Mouse (Mus musculus) intestine, postnatal 0 days (tissue): Measurements from ENCODE around the gene Tns1. TPM values are rescaled to one million over a fixed set of nuclear protein-coding genes. Genes with fewer than 3 reads are reported as not detected.

Experiments
- ATAC-seq: fragments of 200-750 bp; cut with Nextera tagmentation; 2 replicates; pipeline ENCODE4 v1.8.0; 2017; ENCODE audit warnings: mild to moderate bottlenecking, moderate TSS enrichment, moderate library complexity
- H3K27ac ChIP-seq: fragments of 300-500 bp; sonication (generic); 2 replicates; pipeline ENCODE4 v1.5.1; 2014; ENCODE audit warnings: mild to moderate bottlenecking, low read depth, low read length, moderate library complexity
- H3K27me3 ChIP-seq: fragments of 300-500 bp; sonication (generic); replicated peaks from 2 replicates; pipeline ENCODE4 v1.6.1; 2014; ENCODE audit warnings: low read length, mixed read lengths; ENCODE audit not compliant: control insufficient read depth, insufficient read depth
- H3K36me3 ChIP-seq: fragments of 300-500 bp; sonication (generic); 2 replicates; pipeline ENCODE4 v1.6.1; 2014; ENCODE audit warnings: mild to moderate bottlenecking, moderate library complexity; ENCODE audit not compliant: control insufficient read depth, insufficient read depth
- H3K4me1 ChIP-seq: fragments of 300-500 bp; sonication (generic); replicated peaks from 2 replicates; pipeline ENCODE4 v1.6.1; 2014; ENCODE audit warnings: antibody characterized with exemption, low read length, mixed read lengths; ENCODE audit not compliant: control insufficient read depth, insufficient read depth
- H3K4me2 ChIP-seq: fragments of 300-500 bp; sonication (generic); replicated peaks from 2 replicates; pipeline ENCODE4 v1.6.1; 2014; ENCODE audit warnings: low read depth, mild to moderate bottlenecking, moderate library complexity
- H3K4me3 ChIP-seq: fragments of 300-500 bp; sonication (generic); 2 replicates; pipeline ENCODE4 v1.5.1; 2014; ENCODE audit warnings: low read depth, low read length
- H3K9ac ChIP-seq: fragments of 300-500 bp; sonication (generic); 2 replicates; pipeline ENCODE4 v1.6.1; 2014; ENCODE audit warnings: mild to moderate bottlenecking, low read depth, low read length
- H3K9me3 ChIP-seq: fragments of 300-500 bp; sonication (generic); 2 replicates; pipeline ENCODE4 v1.6.1; 2016; ENCODE audit warnings: mixed run types; ENCODE audit not compliant: control insufficient read depth
- CTCF ChIP-seq: sonication (generic); IDR thresholded peaks from 2 replicates; pipeline ENCODE4 v1.5.1; 2016; ENCODE audit warnings: low read depth, mild to moderate bottlenecking, control low read depth, antibody characterized with exemption, moderate library complexity
- WGBS: fragments of 180-500 bp; shearing (Covaris S2); extraction: QIAGEN DNeasy Blood & Tissue Kit; methylation state at CpG from one replicate; pipeline ENCODE4 v1.1.7; 2014; 5-methylcytosine and 5-hydroxymethylcytosine counted together
- polyA plus RNA-seq: library from polyadenylated mRNA; unstranded; fragments of >200 nt; fragmentation: Nextera tagmentation; extraction: Ambion mirVana; gene quantifications from 2 replicates; pipeline ENCODE4 v1.2.1, GENCODE M21; 2015

The Tns1 gene
- polyA plus RNA-seq, 1 experiment from 2014 or later: 21.5 TPM

DNA sequence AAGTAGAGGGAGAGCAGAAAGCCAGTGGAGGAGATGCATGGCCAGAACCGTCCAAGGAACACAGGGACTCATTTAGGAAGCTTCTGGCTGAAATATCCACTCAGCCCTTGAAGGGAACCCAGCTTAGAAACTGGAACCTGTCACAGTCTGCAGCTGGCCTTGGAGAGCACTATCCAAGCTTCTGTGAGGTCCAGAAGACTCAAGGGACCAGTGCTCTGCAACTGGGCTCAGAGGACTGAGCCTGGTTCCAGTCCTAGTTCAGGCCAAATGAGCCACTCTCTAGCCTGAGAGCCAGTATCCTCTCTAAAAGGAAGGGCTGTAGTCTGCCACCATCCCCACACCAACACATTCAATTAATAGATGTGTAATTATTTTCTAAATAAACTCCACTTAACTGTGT is 35.7 kb downstream of the Tns1 start:
- H3K4me3 ChIP-seq: no peak overlapping the region
- H3K27me3 ChIP-seq: no peaks in the 10 kb centered on the region
- 82% methylated on average over 1 of the region's 1 CpGs for WGBS
- no peak overlapping the region for H3K9ac ChIP-seq
- H3K4me1 ChIP-seq: no peaks in the 10 kb centered on the region
- no peak overlapping the region for H3K4me2 ChIP-seq
- ATAC-seq: no peak
- no peak for TF ChIP-seq CTCF
- no peaks in the 10 kb centered on the region for H3K36me3 ChIP-seq
- H3K9me3 ChIP-seq: no peaks in the 10 kb centered on the region
- H3K27ac ChIP-seq: no peak overlapping the region

DNA sequence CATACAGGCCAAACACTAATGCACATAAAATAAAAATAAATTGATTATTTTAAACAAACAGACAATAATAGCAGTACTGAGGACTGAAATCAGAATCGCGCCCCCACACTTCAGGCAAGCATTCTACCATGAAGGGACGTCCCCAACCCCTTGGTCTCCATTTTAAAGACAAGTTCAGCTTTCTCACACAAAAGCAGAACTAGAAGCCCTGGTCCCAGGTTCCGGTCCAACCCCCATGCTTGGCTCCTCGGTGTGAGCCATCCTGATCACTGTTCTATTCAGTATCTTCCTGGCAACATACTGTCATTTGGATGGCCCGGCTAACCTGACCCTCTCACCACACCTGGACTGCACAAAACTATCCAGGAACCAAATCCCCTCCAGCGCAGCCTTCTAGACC is 38.7 kb downstream of the Tns1 start:
- H3K9me3 ChIP-seq: no peaks in the 10 kb centered on the region
- H3K27ac ChIP-seq: no peak overlapping the region
- no peaks in the 10 kb centered on the region for H3K27me3 ChIP-seq
- H3K36me3 ChIP-seq: no peaks in the 10 kb centered on the region
- no peak for ATAC-seq
- H3K4me1 ChIP-seq: no peaks in the 10 kb centered on the region
- 94% methylated on average over 7 of the region's 7 CpGs for WGBS
- H3K4me3 ChIP-seq: no peak overlapping the region
- TF ChIP-seq CTCF: no peak
- H3K9ac ChIP-seq: no peak overlapping the region
- H3K4me2 ChIP-seq: no peak overlapping the region

DNA sequence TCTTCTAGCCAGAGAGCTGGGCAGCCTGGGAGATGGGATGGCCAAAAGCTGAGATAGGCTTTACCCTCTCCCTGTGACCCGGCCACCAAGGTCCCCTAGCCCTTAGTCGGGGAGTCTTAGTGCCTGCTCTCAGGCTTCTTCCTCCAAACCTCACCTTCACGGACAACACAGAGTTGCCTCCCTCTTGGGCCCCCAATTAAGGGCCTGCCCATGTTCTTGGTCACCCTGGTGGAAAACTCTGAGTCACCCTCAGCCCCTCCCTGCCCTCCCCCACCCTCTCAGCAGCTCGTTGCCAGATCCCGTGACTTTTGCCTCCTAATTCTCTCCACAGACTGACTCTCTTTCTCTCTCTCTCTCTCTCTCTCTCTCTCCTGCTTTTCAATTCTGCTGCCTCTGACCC is 39.5 kb downstream of the Tns1 start:
- Histone ChIP-seq H3K9ac (no peak overlapping the region), H3K4me2 (no peak overlapping the region), H3K27ac (no peak overlapping the region), H3K36me3 (no peaks in the 10 kb centered on the region), H3K4me1 (no peaks in the 10 kb centered on the region), H3K4me3 (no peak overlapping the region), H3K9me3 (no peaks in the 10 kb centered on the region), H3K27me3 (no peaks in the 10 kb centered on the region)
- TF ChIP-seq CTCF: no peak
- ATAC-seq: no peak
- WGBS: 48% methylated on average over 5 of the region's 5 CpGs

DNA sequence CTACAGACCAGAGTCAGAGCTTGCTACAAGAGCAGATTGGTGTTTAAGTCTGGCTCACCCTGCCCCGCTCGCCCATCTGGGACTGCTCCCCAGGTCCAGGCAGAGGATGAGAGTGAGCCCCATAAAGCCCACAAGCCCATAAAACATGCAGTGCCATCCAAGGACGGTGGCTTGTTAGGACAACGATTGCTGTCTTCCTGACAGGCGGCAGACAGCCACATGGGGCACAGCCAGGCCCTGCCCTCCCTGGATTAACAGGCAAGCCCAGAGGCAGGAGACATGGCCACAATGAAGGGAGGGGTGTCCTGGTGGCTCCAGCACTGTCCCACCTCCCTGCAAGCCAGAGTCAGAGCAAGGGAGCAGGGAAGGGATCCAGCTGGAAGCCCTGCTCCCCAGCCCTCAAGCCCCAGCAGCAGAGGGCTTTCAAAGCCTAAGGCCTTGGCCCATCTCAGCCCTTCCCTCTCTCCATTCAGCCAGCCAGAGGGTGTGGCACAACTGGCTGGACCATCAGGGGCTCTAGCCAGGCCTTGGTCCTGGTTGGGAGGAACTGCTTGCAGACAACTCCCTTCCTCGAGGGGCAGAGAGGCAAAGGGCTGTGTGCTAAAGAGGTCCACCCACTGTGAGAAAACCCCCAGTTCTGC is 40.1 kb downstream of the Tns1 start:
- ATAC-seq: no peak
- Histone ChIP-seq H3K27ac (no peak overlapping the region), H3K9ac (no peak overlapping the region), H3K4me1 (no peaks in the 10 kb centered on the region), H3K27me3 (no peaks in the 10 kb centered on the region), H3K4me2 (no peak overlapping the region), H3K4me3 (no peak overlapping the region), H3K9me3 (no peaks in the 10 kb centered on the region), H3K36me3 (no peaks in the 10 kb centered on the region)
- TF ChIP-seq CTCF: no peak
- WGBS: 67% methylated on average over 6 of the region's 6 CpGs

DNA sequence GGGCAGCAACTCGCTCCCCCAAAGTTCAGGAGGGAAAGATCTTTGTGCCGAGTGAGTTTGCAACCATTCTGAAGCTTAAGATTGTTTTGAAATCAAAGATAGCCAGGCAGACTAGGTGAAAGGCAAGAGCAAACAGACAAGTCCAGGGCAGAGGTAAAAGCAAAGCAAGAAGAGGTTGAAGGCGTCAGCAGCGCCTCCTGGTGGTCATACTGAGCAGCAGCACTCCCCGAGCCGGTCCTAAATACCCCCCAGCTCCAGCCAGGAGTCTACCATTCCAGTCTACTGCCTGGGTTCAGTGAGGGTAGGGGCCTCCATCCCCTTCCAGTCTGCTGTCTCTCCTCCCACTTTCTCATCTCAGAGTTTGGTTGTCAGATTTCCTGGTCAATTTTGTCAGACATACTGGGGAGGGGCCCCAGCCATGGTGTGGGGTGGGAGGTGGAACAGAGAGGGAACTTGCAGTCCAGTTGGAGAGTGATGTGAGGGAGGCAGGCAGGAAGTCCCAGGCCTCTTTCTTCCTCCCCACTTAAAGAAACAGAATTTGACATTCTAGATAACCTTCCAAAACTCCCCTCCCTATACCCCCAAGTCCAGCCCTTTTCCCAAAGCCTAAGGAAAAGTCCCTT is 41.3 kb downstream of the Tns1 start:
- TF ChIP-seq CTCF: peak; percentile 92
- no peaks in the 10 kb centered on the region for H3K4me1 ChIP-seq
- H3K4me3 ChIP-seq: no peak overlapping the region
- no peaks in the 10 kb centered on the region for H3K9me3 ChIP-seq
- no peak overlapping the region for H3K4me2 ChIP-seq
- no peaks in the 10 kb centered on the region for H3K27me3 ChIP-seq
- 8% methylated on average over 6 of the region's 6 CpGs for WGBS
- H3K36me3 ChIP-seq: no peaks in the 10 kb centered on the region
- no peak overlapping the region for H3K27ac ChIP-seq
- H3K9ac ChIP-seq: no peak overlapping the region
- peak; percentile 28; the same call in 1 of the 2 replicates for ATAC-seq

DNA sequence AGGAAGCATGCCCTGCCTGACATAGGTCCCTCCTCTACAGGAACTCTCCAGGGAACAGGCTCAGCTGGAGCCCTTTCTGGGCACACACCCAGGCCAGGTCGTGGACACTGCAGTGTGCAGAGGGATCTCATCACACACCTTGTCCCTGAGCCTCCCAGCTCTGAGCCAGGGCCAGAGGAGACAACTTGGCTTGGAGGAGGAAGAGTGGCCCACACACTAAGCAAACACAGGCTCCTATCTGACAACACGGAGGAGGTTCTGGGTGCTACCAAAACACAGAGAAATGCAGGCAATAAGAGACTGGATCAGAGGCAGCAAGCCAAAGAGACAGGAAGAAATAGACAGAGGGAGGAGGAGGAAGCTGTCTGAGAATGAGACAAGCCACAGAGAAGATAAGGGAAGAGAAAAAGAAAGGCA is 42.7 kb downstream of the Tns1 start:
- Histone ChIP-seq H3K27ac (no peak overlapping the region), H3K9ac (no peak overlapping the region), H3K36me3 (no peaks in the 10 kb centered on the region), H3K27me3 (no peaks in the 10 kb centered on the region), H3K4me2 (no peak overlapping the region), H3K4me3 (no peak overlapping the region), H3K4me1 (no peaks in the 10 kb centered on the region), H3K9me3 (no peaks in the 10 kb centered on the region)
- 7% methylated on average over 2 of the region's 2 CpGs for WGBS
- 0 out of 2 replicates have a peak, but pooled peaks have one; percentile 15 for ATAC-seq
- no peak for TF ChIP-seq CTCF
